Mouse (Mus musculus) midbrain, embryonic 13.5 days (tissue): ENCODE measurements around the gene Icam4. TPM values are rescaled to one million over a fixed set of nuclear protein-coding genes. Genes with fewer than 3 reads are reported as not detected.
"Not testable (repeated sequence)": the region's sequence is repeated elsewhere in the genome, so short reads cannot be mapped to it uniquely, and the experiment has no call there.

ENCODE experiments used
- ATAC-seq: fragments of 200-750 bp; cut with Nextera tagmentation; 2 replicates; pipeline ENCODE4 v1.8.0; 2017; ENCODE audit warnings: mild to moderate bottlenecking, moderate TSS enrichment, moderate library complexity
- H3K27ac ChIP-seq: fragments of 300-500 bp; sonication (generic); 2 replicates; pipeline ENCODE4 v1.5.1; 2015; ENCODE audit warnings: inconsistent platforms, mild to moderate bottlenecking, moderate library complexity
- H3K27me3 ChIP-seq: fragments of 300-500 bp; sonication (generic); 2 replicates; pipeline ENCODE4 v1.6.1; 2015; ENCODE audit warnings: mild to moderate bottlenecking, inconsistent platforms
- H3K36me3 ChIP-seq: fragments of 300-500 bp; sonication (generic); 2 replicates; pipeline ENCODE4 v1.6.1; 2015; ENCODE audit warnings: mild to moderate bottlenecking, inconsistent platforms
- H3K4me1 ChIP-seq: fragments of 300-500 bp; sonication (generic); replicated peaks from 2 replicates; pipeline ENCODE4 v1.6.1; 2015; ENCODE audit warnings: inconsistent platforms
- H3K4me2 ChIP-seq: fragments of 300-500 bp; sonication (generic); replicated peaks from 2 replicates; pipeline ENCODE4 v1.6.1; 2015; ENCODE audit warnings: moderate library complexity, mild to moderate bottlenecking, inconsistent platforms
- H3K4me3 ChIP-seq: fragments of 300-500 bp; sonication (generic); replicated peaks from 2 replicates; pipeline ENCODE4 v1.5.1; 2015; ENCODE audit warnings: mild to moderate bottlenecking, inconsistent platforms
- H3K9ac ChIP-seq: fragments of 300-500 bp; sonication (generic); replicated peaks from 2 replicates; pipeline ENCODE4 v1.6.1; 2015; ENCODE audit warnings: mild to moderate bottlenecking, inconsistent platforms
- H3K9me3 ChIP-seq: fragments of 300-500 bp; sonication (generic); 2 replicates; pipeline ENCODE4 v1.6.1; 2016; ENCODE audit warnings: mild to moderate bottlenecking, inconsistent platforms
- WGBS: fragments of 180-500 bp; shearing (Covaris S2); methylation state at CpG from one replicate; pipeline ENCODE4 v1.1.7; 2015; 5-methylcytosine and 5-hydroxymethylcytosine counted together
- polyA plus RNA-seq: library from polyadenylated mRNA; unstranded; fragments of >200 nt; fragmentation: Nextera tagmentation; extraction: Ambion mirVana; gene quantifications from 2 replicates; pipeline ENCODE4 v1.2.1, GENCODE M21; 2015

Gene Icam4
- polyA plus RNA-seq, 1 experiment from 2014 or later = 0.23 TPM

DNA sequence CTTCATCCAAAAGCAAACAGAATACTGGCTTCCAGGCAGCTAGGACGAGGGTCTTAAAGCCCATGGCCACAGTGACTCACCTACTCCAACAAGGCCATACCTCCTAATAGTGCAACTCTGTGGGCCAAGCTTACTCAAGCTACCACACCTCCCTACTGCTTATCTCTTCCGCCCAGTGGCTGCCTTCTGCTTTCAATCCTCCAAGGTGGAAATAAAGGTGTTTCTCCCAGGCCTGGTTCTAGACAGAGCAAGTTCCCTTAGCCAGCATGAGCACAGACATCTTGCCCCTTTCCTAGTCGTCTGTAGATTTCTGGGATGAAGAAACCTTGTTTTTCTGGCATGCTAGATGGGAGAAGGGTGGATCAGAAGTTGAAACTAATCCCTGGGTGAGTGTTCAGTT is 10.6 kb downstream of the Icam4 start:
- Histone ChIP-seq H3K9me3 (no peaks in the 10 kb centered on the region), H3K36me3 (no peaks in the 10 kb centered on the region), H3K27ac (no peak overlapping the region), H3K4me1 (peaks cover 23% of the 10 kb centered on the region), H3K27me3 (peaks cover 65% of the 10 kb centered on the region), H3K4me2 (no peak overlapping the region), H3K4me3 (no peak overlapping the region), H3K9ac (no peak overlapping the region)
- ATAC-seq = no peak
- 76% methylated on average over 3 of the region's 3 CpGs for WGBS

- Histone ChIP-seq H3K36me3 (no peaks in the 10 kb centered on the region), H3K9ac (no peak overlapping the region), H3K27me3 (peaks cover 49% of the 10 kb centered on the region), H3K4me1 (peaks cover 17% of the 10 kb centered on the region), H3K27ac (no peak overlapping the region), H3K4me3 (no peak overlapping the region), H3K4me2 (no peak overlapping the region), H3K9me3 (no peaks in the 10 kb centered on the region)
- WGBS = 54% methylated on average over 4 of the region's 4 CpGs
- ATAC-seq = no peak
Measured at GRCm38 (mm10) chr9:21041308-21041707, 12.1 kb downstream of the Icam4 start.

GRCm38 (mm10) chr9:21043563-21043962 is 14.4 kb downstream of the Icam4 start:
- Histone ChIP-seq H3K4me2 (no peak overlapping the region), H3K4me3 (no peak overlapping the region), H3K36me3 (no peaks in the 10 kb centered on the region), H3K27ac (no peak overlapping the region), H3K9me3 (no peaks in the 10 kb centered on the region), H3K27me3 (peaks cover 27% of the 10 kb centered on the region), H3K9ac (no peak overlapping the region), H3K4me1 (no peaks in the 10 kb centered on the region)
- WGBS = 86% methylated on average over 4 of the region's 4 CpGs
- no peak for ATAC-seq

- not testable (repeated sequence) for H3K27ac ChIP-seq, H3K4me2 ChIP-seq, H3K9ac ChIP-seq, H3K36me3 ChIP-seq, H3K4me1 ChIP-seq, H3K9me3 ChIP-seq, ATAC-seq, H3K4me3 ChIP-seq
- 63% methylated on average over 1 of the region's 1 CpGs for WGBS
- H3K27me3 ChIP-seq = peaks cover 14% of the 10 kb centered on the region
Measured at GRCm38 (mm10) chr9:21044785-21045184, 15.6 kb downstream of the Icam4 start.

DNA sequence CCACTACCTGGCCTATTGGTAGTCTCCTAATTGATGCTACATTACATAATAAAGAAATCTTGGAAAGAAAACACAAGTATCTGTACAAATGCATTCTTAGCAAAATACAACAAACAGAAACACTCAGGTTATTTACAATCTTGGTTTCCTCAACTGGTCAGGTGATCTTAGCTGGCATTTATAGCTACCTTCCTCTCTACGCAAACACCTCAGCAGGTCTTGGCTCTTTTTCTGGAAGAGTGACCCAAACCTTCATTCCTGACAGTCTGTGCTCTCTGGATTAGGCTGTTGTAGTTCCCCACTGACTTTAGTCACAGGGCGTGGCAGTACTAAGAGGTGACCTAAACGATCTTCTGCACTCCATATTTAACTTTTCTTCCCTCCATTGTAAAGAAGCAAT is 16.1 kb downstream of the Icam4 start:
- Histone ChIP-seq H3K36me3 (no peaks in the 10 kb centered on the region), H3K9me3 (no peaks in the 10 kb centered on the region), H3K27ac (no peak overlapping the region), H3K4me1 (no peaks in the 10 kb centered on the region), H3K27me3 (peaks cover 10% of the 10 kb centered on the region), H3K4me2 (no peak overlapping the region), H3K9ac (no peak overlapping the region), H3K4me3 (no peak overlapping the region)
- WGBS = 83% methylated on average over 3 of the region's 3 CpGs
- ATAC-seq = no peak

- no peak overlapping the region for H3K4me3 ChIP-seq
- whole genome bisulfite sequencing = 66% methylated on average over 10 of the region's 10 CpGs
- H3K27me3 ChIP-seq = 0 out of 2 replicates have a peak, but pooled peaks cover 6% of the 10 kb centered on the region
- no peaks in the 10 kb centered on the region for H3K4me1 ChIP-seq
- H3K36me3 ChIP-seq = no peaks in the 10 kb centered on the region
- H3K27ac ChIP-seq = no peak overlapping the region
- no peaks in the 10 kb centered on the region for H3K9me3 ChIP-seq
- H3K4me2 ChIP-seq = no peak overlapping the region
- H3K9ac ChIP-seq = no peak overlapping the region
- ATAC-seq = no peak
Measured at GRCm38 (mm10) chr9:21051578-21051977, 22.4 kb downstream of the Icam4 start.

DNA sequence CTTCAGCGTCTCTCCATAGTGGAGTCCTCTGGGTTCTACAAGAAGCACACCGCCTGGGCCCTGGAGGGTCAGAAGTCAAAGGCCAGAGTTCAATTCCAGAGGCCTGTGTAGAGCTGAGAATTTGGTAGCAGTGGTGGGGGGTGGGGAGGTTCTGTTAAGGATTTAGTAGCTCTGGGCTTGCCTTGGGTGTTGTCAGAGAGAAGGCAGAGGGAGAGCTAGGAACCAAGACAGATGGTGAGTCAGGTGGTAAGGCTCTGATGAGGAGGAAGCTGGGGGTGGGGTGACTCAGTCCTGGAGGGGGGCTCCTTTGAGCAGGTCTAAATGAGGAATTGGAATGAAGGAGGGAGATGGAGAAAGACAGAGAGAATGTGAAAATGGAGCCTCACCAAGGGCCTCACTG is 33.8 kb downstream of the Icam4 start:
- Histone ChIP-seq H3K9me3 (no peaks in the 10 kb centered on the region), H3K4me1 (no peaks in the 10 kb centered on the region), H3K4me3 (no peak overlapping the region), H3K36me3 (peaks cover 52% of the 10 kb centered on the region), H3K27me3 (no peaks in the 10 kb centered on the region), H3K9ac (no peak overlapping the region), H3K4me2 (no peak overlapping the region), H3K27ac (no peak overlapping the region)
- WGBS = 83% methylated on average over 2 of the region's 2 CpGs
- no peak for ATAC-seq

DNA sequence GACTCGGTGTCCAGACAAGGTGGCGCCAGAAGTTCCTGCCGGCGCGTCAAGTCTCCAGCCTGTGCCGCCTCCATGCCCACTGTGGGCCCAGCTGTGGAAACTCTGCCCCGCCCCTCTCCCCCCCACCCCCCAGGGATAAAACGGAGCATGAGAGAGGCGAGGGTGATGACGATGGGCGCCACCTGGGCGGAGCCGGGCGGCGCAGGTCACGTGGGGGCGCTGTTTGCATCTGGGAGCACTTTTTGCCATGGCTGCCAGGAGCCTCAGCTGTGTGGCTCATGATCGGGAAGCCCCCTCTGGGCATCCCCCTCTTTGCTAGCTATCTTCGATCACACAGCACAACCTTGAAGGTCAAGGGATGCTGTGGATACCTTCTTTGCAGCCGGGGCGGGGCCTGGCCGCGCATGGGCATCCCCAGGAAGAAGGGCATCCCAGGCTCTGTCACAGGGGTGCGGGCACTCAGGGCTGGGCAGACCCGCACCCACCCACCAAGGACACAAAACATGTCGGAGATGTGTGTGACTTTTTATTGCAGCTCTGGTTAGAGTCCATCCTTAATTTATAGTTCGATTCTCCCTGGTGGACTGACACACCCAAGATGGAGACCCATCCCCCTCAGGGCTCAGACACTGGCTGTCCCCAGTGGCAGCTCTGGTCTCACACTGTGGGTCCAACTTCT is 38.0 kb downstream of the Icam4 start, which contains the start of gene Zglp1:
Gene Zglp1, minus strand, starts transcription at position 88 of the 679 bp plus-strand sequence.
- H3K4me2 ChIP-seq = no peak within 1 kb of the TSS
- no peak for ATAC-seq
- H3K4me1 ChIP-seq = peaks cover 7% of the 10 kb centered on the region
- H3K27ac ChIP-seq = no peak within 1 kb of the TSS
- no peak within 1 kb of the TSS for H3K9ac ChIP-seq
- H3K4me3 ChIP-seq = no peak within 1 kb of the TSS
- H3K36me3 ChIP-seq = peaks cover 61% of the 10 kb centered on the region
- 88% methylated on average over 27 of the region's 27 CpGs for WGBS
- H3K27me3 ChIP-seq = no peaks in the 10 kb centered on the region
- no peaks in the 10 kb centered on the region for H3K9me3 ChIP-seq

- Histone ChIP-seq H3K27me3 (no peaks in the 10 kb centered on the region), H3K27ac (no peak overlapping the region), H3K4me1 (peaks cover 19% of the 10 kb centered on the region), H3K4me2 (peak overlapping the region; percentile 92), H3K9me3 (no peaks in the 10 kb centered on the region), H3K36me3 (peaks cover 47% of the 10 kb centered on the region), H3K4me3 (peak overlapping the region; percentile 90), H3K9ac (peak overlapping the region; percentile 86)
- ATAC-seq = 0 out of 2 replicates have a peak, but pooled peaks have one; percentile 1
- 16% methylated on average over 4 of the region's 4 CpGs for WGBS
Measured at GRCm38 (mm10) chr9:21072641-21073040, 43.5 kb downstream of the Icam4 start.

GRCm38 (mm10) chr9:21073044-21073840 is 44.1 kb downstream of the Icam4 start, which contains the start of the genes Gm49373 and Fdx1l:
Gene Gm49373, minus strand, starts transcription at chr9:21073096.
Gene Fdx1l, minus strand, starts transcription at chr9:21073614.
- Histone ChIP-seq H3K4me1 (peaks cover 19% of the 10 kb centered on the region), H3K36me3 (peaks cover 47% of the 10 kb centered on the region), H3K4me2 (peak within 1 kb of the TSS; percentile 92), H3K9me3 (no peaks in the 10 kb centered on the region), H3K9ac (peak within 1 kb of the TSS; percentile 86), H3K27ac (peak within 1 kb of the TSS; percentile 45), H3K27me3 (no peaks in the 10 kb centered on the region), H3K4me3 (peak within 1 kb of the TSS; percentile 90)
- ATAC-seq = peak; percentile 95
- 2% methylated on average over 55 of the region's 58 CpGs for WGBS

- Histone ChIP-seq H3K27ac (no peak overlapping the region), H3K36me3 (peaks cover 54% of the 10 kb centered on the region), H3K27me3 (no peaks in the 10 kb centered on the region), H3K9ac (no peak overlapping the region), H3K4me2 (no peak overlapping the region), H3K4me1 (peaks cover 19% of the 10 kb centered on the region), H3K4me3 (no peak overlapping the region), H3K9me3 (no peaks in the 10 kb centered on the region)
- 93% methylated on average over 1 of the region's 1 CpGs for WGBS
- no peak for ATAC-seq
Measured at GRCm38 (mm10) chr9:21074173-21074572, 45.0 kb downstream of the Icam4 start.

DNA sequence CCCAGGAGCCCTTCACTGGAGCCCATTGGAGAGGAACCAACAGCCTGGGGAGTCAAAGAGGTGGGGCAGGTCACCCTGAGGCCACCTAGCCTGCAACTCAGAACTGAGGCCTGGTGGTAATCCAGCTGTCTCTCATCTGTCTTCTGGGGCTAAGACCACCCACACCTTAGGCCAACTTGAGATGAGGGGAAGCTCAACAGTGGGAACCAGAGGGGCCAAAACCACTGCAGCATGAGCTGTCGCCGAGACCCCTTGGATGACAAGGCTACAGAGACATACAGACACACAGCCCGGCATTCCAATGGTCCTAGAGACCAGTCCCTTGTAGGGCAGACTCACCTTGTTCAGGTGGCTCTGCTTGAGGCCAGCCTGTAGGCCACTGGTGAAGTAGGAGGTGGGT is 46.5 kb downstream of the Icam4 start:
- H3K9me3 ChIP-seq = no peaks in the 10 kb centered on the region
- no peak overlapping the region for H3K4me3 ChIP-seq
- 88% methylated on average over 3 of the region's 3 CpGs for WGBS
- peaks cover 64% of the 10 kb centered on the region for H3K36me3 ChIP-seq
- no peak overlapping the region for H3K4me2 ChIP-seq
- peaks cover 19% of the 10 kb centered on the region for H3K4me1 ChIP-seq
- no peak for ATAC-seq
- H3K27me3 ChIP-seq = no peaks in the 10 kb centered on the region
- H3K9ac ChIP-seq = no peak overlapping the region
- no peak overlapping the region for H3K27ac ChIP-seq
